Mouse (Mus musculus): Measurements from ENCODE around the gene Ezh2.
"Not testable (repeated sequence)": the region's sequence is repeated elsewhere in the genome, so short reads cannot be mapped to it uniquely, and the experiment has no call there.

Ezh2 gene

DNA sequence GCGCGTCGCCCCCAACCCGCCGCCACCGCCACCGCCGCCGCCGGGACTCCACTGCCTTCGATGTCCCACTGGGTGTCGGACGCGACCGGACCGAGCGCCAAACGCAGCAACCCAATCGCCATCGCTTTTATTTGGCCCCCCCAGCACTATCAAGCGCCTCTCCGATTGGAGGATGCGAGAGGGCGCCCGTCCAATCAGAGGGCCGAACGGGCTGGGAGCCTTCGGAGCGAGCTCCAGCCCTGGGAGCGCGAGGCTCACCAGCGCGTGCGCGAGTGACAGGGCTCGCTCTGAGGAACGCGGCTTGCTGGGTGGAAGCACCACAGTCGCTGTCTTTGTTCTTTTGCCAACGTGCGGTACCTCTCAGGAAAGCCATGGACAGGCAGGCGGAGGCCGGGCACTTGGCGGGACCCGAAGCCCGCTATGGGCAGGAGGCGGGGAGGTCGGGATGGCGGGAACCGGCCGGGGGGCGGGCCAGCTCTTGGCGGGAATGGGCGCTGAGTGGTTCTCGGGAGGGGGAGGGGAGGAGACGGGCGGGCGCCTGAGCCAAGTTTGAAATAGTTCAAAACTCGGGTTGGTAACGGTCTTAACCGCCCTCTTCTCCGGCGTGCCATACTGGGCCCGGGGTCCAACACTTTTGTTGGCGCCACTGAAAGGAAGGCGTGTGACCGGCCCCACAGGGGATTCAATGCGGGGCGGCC, at the start of gene Ezh2:
Ezh2 (minus strand) TSS at position 416 of the 698 bp plus-strand sequence.
- DNase-seq (ENCODE audit: low spot score in 2 of 2): peak; percentile 96 to 97

- peak; percentile 73 to 75 for DNase-seq (ENCODE audit: low spot score in 2 of 2)
These were observed 41.5 kb upstream of the Ezh2 start for GRCm38 (mm10) chr6:47636527-47637076.

DNA sequence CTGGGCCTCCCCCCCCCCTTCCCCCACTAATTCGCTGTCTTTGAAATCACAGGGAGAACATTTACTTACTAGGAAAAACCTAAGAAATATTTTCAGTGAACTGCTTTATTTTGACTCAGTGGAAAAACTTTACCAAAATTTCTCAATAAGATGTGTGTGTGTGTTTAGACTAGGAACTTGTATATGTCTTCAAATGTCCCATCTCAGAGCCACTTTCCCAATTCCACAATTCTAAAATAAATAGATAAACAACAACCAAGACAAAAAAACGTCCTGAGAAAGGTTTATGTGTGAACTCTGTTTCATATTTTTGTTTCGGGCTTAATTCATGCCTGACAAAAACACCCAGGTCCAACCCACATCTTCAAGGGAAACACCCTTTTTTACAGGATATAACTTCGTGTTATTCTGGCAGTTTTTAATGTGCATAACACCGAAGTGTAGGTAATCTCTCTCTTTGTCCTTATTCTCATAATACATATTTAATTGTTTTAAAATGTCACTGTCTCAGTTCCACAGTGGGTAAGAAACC, 40.9 kb upstream of the Ezh2 start:
- DNase-seq (ENCODE audit: low spot score in 2 of 2): no peak

GRCm38 (mm10) chr6:47635207-47635994, 40.3 kb upstream of the Ezh2 start:
- peak in 1 of 2 experiments; percentile 16 for DNase-seq (ENCODE audit: low spot score in 2 of 2)

DNA sequence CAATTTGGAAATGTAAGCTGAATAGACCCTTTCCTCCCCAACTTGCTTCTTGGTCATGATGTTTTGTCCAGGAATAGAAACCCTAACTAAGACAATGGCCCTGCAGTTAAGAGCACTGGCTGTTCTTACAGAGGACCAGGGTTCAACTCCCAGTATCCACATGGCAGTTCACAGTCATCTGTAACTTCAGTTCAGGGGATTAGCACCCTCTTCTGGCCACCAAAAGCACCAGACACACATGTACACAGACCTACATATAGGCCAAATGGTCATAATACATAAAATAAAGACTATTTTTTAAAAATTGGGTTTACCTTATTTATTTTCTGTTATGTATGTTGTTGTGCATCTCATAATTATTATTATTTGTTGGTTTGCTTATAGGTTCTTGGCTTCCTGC, 38.3 kb upstream of the Ezh2 start:
- peak in 1 of 2 experiments; percentile 31 for DNase-seq (ENCODE audit: low spot score in 2 of 2)

GRCm38 (mm10) chr6:47630061-47630460, 34.9 kb upstream of the Ezh2 start:
- not testable (repeated sequence) for DNase-seq (ENCODE audit: low spot score in 2 of 2)

DNA sequence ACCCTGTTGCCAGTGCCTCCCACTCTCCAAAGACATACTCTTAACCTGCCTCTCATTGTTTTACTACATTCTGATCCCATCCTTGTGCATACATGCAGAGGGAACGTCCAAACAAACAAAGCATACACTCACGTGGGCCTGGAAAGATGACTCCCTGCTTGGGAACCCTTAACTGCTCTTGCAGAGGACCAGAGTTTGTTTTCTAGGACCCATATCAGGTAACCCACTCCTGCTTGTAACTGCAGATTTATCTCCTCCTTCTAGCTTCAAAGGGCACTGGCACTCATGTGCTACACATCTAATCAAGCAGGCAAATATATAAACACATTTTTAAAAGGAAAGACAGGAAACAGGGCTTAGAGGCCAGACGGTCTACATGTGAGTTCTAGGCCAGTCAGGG, 32.8 kb upstream of the Ezh2 start:
- no peak for DNase-seq (ENCODE audit: low spot score in 2 of 2)

DNA sequence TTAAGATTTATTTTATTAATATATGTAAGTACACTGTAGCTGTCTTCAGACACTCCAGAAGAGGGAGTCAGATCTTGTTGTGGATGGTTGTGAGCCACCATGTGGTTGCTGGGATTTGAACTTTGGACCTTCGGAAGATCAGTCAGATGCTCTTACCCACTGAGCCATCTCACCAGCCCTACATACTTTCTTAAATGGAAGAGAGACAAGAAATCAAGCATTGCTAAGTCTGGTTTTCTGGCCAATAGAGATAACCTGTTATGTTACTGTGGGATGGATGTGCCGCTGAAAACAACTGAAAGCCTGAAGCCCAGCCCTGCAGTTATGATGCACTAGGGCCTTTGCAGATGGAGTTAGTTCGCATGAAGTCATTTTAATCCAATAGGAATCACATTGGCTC, 31.8 kb upstream of the Ezh2 start:
- not testable (repeated sequence) for DNase-seq (ENCODE audit: low spot score in 2 of 2)

DNA sequence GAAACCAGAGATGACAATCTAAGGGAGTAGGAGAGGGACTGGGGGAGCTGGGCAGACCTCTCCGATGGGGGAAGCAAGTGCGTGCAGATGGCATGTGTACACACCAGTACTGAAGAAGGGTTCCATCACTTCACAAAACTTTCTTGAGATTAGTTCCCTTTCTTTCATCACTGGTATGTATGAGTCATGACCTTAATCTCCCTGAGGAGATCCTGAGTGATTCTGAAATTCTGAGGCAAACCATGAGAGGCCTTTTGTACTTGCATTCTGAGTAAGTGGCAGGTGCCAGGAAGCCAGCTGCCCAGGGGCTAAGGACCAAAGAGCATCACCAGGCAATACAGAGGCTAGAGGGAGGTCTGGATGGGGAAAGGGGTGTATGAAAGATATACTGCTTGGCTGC, 25.9 kb upstream of the Ezh2 start:
- no peak for DNase-seq (ENCODE audit: low spot score in 2 of 2)

GRCm38 (mm10) chr6:47608306-47608705, 13.2 kb upstream of the Ezh2 start:
- DNase-seq (ENCODE audit: low spot score in 2 of 2): not testable (repeated sequence)

DNA sequence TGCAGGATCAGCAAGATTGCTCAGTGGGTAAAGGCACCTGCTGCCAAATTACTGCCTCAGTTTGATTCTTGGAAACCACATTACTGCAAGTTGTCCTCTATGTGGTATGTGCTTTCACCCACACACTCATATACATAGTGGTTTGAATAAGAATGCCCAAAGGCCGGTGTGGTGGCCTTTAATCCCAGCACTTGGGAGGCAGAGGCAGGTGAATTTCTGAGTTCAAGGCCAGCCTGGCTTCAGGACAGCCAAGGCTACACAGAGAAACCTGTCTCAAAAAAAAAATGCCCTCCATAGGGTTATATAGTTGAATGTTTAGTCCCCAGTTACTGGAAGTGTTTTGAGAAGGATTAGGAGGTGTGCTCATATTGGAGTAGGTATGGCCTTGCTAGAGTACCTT, 6.8 kb upstream of the Ezh2 start:
- no peak for DNase-seq (ENCODE audit: low spot score in 2 of 2)

DNA sequence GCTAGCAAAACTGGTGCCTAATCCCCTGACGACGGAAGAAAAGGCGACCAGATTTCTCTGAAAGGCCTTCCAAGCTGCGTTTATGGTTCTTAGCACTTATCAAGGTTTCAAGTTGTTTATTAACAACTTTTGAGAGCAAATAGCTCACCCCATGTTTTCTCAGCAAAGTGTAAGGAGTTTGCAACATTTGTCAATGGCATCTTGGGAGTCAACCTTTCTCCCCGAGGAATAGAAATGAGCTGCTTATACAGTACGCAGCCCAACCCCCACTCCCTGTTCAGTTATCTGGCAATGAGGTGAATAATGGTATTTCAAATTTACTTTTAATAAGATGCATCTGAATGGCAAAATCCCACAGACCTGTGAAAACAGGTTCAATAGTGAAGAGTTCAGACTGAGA, 555 bp upstream of the Ezh2 start:
- no peak for DNase-seq (ENCODE audit: low spot score in 2 of 2)

DNA sequence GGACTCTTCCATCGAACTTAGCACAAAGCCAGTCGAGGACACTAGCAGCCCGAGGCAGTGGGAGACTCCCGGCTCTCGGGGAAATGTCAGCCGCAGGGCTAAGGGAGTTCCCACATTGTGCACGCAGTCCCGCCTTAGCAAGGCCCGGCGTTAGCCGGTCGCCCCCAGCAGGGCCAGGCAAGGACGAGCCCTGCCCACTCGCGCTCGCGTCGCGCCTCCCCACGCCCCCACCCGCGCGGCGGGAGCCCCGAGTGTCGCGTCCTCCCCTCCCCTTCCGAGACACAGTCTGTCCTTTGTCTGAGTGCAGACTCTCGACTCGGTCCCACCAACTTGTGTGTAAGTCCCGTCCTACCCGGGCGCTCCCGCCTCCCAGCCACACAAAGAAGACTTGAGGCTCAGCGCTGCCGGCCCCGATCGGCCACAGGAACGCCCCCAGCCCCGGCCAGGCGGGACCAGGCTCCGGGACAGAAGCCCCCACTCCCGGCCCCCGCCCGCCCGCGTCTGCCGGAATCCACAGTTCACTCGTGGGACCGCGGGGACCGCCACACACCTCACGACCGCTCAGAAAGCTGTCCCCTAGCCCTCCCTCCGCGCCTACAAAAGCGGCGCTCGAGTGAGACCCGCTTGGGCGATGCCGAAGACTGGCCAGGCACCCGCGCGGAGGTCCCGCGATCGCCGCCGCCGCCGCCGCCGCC, 853 bp downstream of the Ezh2 start:
- DNase-seq (ENCODE audit: low spot score in 2 of 2): peak; percentile 70 to 72

DNA sequence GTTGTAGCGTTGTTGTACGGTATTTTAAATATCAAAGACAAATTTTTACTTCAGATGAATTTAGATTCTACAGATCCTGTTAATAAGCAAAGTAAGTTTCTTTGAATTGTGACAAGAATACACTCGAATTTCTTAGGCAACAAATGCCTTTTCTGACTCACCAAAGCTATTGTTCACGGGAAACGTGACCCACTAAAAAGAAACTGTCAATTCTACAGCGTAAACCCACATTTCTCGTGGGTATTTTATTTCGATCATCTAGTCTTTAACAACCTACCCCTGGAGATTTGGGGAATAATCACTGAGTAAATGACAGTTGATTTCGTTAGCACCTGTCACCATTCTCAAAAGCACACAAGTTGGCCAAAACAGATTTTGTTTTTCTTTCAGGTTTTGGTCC, 1.6 kb downstream of the Ezh2 start:
- DNase-seq (ENCODE audit: low spot score in 2 of 2): no peak

DNA sequence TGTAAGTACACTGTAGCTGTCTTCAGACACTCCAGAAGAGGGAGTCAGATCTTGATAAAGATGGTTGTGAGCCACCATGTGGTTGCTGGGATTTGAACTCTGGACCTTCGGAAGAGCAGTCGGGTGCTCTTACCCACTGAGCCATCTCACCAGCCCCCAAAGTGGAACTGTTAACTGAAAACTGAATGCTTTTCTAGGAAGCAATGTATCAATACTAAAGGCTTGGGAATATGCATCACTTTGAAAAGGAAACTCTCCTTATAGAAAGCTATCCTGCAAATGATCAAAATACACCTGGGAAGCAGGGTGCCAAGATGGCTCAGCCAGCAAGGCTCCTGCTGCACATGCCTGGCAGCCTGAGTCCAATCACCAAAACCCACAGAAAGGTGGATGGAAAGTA, 7.8 kb downstream of the Ezh2 start:
- DNase-seq (ENCODE audit: low spot score in 2 of 2): not testable (repeated sequence)

DNA sequence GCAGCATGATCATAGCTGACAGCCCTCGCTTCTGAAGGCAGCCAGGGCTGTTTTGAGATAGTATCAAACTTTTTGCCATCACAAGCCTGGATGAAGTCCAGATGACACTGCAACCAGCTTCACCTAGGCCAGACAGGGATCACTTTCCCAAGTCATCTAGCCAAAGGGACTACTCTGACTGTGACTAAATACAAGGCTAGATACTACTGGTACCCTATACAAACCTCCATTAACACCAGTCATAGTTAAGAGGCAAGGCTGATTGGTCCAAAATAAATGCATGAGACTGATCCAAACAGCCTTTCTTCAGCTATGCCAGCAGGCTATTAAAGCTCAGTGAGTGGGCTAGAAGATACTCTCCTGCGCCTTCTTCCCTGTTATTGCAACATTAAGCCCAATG, 22.3 kb downstream of the Ezh2 start:
- DNase-seq (ENCODE audit: low spot score in 2 of 2): no peak

- no peak for DNase-seq (ENCODE audit: low spot score in 2 of 2)
These were observed 29.7 kb downstream of the Ezh2 start for GRCm38 (mm10) chr6:47565326-47566035.

- no peak for DNase-seq (ENCODE audit: low spot score in 2 of 2)
These were observed 33.7 kb downstream of the Ezh2 start for GRCm38 (mm10) chr6:47561426-47561825.

DNA sequence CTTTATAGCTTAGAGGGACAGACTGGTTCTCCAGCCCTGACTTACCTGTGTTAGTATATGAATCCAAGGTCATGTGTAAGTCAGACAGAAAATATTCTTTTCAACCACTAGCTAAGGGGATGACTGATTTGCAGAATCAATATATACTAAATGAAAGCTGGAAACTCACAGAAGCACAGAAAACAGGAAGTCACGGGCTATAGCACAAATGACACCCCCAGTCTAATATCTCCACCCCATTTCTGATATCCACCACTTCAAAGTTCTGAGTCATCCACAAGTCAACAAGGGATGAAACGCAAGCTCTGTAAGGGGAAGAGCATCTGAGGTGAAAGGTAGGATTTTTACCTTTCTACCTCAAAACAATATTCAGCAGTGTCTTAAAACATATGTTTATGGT, 34.3 kb downstream of the Ezh2 start:
- no peak for DNase-seq (ENCODE audit: low spot score in 2 of 2)

GRCm38 (mm10) chr6:47560407-47560806, 34.7 kb downstream of the Ezh2 start:
- no peak for DNase-seq (ENCODE audit: low spot score in 2 of 2)

DNA sequence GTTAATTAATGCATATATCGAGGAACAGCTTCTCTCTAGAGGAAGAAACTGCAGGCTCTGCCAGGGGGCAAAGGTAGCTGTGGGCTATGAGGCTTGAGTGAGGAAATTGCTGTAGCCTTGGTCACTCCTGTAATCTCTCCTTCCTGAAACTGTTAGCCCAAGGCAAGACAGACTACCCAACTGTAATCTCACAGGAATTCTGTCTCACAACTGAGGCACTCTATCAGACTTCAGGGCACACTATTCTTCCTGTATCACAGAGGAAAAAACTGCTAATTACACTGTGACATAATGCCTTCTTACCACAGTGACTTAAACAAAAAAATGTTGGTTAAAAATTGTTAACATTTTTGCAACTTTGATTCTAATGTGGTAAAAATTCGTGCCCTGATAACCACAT, 35.9 kb downstream of the Ezh2 start:
- DNase-seq (ENCODE audit: low spot score in 2 of 2): no peak

All from natural killer cell, adult 2 months (primary cell).